Mouse (Mus musculus) gastrocnemius, adult 8-10 months (tissue): ENCODE data around the gene Cfap61. TPM values are rescaled to one million over a fixed set of nuclear protein-coding genes. Genes with fewer than 3 reads are reported as not detected.

Experiments used
- DNase-seq, 2 experiments: peaks; one replicate each; pipeline ENCODE4 v3.0.0; 2022; ENCODE audit warnings: low spot score in 2 of 2
- total RNA-seq, 4 experiments: library from RNA; stranded (reverse); gene quantifications; 2 replicates each; pipeline ENCODE4 v1.2.4; 2022

Gene Cfap61
- total RNA-seq, 4 experiments from 2014 or later: not detected

- DNase-seq: no peak
Observed at GRCm38 (mm10) chr2:145949475-145950068, 15.0 kb downstream of the Cfap61 start.

DNA sequence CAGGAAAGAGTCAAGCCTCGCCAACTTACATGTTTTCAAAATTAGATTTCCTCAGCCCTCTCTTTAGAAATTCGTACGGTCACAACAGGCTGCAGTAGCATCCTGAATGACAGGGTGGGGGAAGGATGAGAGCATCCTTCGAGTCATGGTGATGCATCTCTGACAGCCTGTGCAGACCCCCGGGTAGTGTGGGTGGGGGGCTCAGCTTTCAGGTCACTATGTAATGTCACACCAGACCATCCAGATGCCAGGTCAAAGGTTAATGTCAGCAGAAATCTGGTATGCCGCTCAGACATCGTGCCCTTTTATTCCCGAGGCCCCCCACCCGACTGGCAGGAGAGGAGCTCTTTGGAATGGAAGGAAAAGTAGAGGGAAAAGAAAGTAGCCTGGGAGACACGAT is 15.7 kb downstream of the Cfap61 start:
- no peak for DNase-seq

DNA sequence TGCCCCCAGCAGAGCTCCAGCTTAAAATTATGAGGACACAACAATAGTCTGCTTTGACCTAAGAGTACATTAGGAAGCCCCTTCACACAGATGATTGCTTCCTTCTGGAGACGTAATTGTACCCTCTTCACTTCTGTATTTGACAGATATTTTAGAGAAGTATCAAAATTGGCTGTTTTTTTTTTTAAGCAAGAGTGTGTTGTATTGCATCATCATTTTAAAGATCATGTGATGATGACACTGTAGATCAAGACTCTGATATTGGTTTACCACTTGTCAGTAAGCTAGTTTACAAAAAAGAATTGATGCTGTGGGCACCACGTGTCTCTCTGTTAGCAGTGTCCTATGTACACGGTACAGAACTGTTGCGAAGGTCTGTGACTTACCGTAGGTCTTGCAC is 18.1 kb downstream of the Cfap61 start:
- no peak for DNase-seq

- DNase-seq: no peak
Observed at GRCm38 (mm10) chr2:145955844-145956243, 21.3 kb downstream of the Cfap61 start.

- no peak for DNase-seq
Observed at GRCm38 (mm10) chr2:145956318-145956717, 21.7 kb downstream of the Cfap61 start.

GRCm38 (mm10) chr2:145957450-145957849 is 22.9 kb downstream of the Cfap61 start:
- DNase-seq: no peak

- no peak for DNase-seq
Observed at GRCm38 (mm10) chr2:145958097-145958496, 23.5 kb downstream of the Cfap61 start.

- no peak for DNase-seq
Observed at GRCm38 (mm10) chr2:145958551-145958950, 24.0 kb downstream of the Cfap61 start.

DNA sequence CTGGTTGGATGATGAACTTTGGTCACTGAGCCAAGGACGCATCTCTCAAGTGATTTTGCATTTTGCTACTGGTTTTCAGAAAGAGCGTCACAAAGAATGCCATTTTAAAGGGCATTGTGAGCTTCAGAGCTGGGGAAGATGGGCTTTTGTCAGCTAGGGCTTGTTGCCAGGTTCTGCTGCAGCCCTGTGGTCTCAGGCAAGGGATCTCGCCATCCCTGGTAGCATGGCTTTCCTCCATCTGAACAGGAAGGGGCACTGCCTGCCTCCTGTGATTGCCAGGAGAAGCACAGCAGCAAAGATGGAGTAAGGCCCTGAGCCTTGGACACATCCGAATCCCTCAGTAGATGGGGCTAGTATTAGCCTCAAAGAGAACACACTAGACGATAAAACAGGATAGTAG is 27.3 kb downstream of the Cfap61 start:
- DNase-seq: no peak

DNA sequence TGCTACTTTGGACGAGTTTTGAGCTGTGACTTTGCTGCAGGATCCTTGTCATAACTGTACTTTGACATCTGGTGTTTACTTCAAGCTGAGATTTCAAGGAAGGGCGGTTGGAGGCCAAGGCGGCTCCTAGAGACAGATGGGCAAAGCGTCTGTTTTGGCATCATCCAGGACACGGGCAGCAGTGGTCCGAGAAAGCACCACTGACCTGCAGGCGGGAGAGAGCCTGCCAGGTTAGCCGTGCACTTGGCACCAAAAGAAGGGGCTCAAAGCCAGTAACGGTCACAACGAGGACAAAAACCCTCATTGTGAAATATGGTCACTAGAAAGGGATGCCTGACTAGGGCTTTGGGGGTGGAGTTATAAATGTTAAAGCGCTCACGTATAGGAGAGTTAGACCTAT is 36.2 kb downstream of the Cfap61 start:
- no peak for DNase-seq

DNA sequence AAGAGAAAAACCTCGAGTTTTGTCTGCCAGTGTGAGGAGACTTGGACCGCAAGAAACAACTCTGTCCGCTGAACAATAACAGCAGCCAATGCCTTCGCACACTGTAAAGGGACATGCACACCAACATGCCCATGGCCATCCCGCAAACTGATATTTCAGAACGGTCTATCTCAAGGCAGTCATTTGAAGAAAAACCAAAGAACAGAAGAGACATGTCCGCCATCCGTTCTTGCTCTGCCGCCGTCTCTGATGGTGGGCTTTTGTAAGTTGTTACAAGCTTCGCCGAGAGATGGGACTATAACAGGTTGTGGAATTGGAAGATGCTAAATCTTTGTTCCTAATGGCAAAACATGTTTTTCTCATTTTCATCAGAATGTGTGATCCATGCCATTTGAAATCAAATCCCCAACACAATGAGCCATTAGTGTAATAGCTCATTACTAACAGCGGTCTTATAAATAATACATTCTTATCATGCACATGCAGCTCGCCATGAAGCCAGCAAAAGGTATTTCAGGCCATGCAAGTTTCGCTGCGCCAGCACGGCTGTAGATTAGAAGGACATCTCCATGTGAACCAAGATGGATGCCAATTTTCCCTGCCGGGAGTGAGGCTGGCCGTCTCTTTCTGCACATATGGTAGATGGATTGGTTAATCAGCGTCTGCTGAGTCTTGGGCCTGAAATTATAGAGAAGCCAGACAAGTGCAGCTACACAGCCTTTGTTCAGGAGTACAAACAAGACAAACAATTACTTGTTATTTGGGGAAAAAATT is 36.8 kb downstream of the Cfap61 start:
- no peak for DNase-seq

DNA sequence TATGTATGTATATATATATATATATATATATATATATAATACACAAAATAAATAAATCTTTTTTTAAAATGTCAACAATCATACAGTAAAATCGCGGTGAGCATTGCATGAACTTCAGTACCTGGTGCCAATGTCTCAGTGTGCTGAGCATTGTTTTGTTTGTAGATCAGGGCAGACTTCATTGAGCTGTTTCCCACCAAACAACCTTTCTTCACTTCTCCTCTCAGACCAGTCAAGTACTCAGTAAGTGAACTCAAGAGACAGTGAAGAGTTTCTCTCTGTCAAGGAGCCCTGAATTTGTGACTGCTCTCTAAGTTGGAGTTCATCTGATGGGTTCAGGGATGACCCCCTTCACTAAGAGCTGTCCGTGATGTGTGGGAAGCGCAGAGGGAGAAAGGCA is 38.0 kb downstream of the Cfap61 start:
- DNase-seq: no peak

DNA sequence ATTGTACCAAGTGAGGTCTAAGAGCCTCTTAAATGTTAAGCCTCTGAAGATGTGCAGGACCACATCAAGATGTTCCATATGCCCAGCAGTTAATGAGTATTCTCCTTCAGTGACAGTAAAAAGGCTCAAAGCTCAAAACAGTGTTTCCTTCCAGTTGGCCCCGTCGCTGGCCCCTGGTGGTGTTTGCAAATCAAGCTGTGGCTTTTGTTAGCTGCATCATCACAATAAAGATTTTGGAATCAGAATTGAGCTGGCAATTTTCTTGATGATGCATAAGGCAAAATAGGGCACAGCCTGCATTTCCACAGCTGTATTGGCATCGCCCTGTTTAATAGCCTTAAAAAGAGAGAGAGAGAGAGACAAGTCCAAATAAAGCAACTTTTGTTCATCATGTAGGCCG is 45.0 kb downstream of the Cfap61 start:
- DNase-seq: no peak

DNA sequence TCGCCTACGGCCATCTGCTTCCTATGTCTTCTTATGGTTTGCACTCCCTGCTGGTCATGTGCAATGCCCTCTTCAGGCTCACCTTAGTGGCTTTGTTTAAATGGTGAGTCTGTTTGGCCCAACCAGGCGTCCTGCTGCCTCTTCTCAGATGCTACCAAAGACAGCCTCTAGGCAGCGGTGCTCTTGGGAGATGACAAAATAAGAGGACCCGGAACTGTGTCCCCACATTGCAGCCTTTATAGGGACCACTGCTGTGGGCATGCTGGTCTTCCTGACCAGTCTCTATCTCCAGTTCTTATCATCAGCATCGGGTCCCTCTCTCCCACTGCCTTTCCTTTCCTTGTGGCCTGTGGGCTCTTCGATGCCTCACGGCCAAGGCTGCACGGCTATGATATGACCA is 46.3 kb downstream of the Cfap61 start:
- no peak for DNase-seq

DNA sequence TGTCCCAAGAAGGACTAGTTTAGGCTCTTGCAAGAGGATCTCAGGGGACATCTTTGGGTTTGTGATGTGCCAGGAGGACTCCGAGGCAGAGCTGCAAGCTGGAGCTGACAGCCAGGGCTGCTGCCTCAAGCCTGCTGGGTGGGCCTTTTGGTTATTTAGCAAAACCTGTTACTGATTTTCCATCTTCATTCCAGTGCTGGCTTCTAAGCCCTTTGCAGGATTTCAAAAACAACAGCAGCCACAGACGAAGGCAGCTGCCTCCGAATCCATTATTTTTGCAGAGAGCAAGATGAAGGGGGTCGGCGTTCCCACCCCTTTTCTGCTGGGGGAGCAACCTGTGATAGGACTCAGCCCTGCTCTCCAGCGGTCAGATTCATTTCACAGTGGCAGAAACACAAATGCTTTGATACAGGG is 47.1 kb downstream of the Cfap61 start:
- no peak for DNase-seq

DNA sequence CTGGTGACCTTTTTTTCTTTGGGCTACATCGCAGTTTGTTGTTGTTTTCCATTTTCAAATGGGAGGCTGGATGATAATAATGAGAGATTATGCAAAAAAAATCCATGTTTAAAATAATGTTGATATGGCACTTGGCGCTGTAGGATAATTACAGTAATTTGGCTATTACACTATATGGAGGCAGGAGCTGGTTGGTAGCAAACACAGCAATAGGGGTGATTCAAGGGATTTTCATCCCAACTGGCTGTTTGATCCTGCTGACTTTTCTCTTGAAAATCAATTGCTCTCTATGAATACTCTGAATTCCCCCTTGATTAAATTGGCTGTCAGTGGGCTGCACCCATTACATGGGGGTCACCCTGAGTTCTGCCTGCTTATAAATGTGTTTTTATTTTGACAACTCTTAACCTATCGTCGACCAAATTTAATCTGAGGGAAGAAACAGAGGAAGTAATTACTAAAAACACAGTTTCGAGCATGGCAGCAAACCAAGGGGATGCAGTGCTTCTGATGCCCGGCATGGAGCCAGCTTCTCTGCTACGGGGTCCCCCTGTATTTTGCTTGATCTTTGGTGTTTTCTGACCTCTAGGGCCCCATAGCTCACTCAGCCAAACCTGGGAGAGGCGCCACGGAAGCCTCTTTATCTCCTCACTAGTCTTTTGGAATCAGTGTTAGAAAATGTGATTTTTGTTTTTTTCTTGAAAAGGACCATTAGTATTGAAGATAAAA is 47.9 kb downstream of the Cfap61 start:
- DNase-seq: no peak

DNA sequence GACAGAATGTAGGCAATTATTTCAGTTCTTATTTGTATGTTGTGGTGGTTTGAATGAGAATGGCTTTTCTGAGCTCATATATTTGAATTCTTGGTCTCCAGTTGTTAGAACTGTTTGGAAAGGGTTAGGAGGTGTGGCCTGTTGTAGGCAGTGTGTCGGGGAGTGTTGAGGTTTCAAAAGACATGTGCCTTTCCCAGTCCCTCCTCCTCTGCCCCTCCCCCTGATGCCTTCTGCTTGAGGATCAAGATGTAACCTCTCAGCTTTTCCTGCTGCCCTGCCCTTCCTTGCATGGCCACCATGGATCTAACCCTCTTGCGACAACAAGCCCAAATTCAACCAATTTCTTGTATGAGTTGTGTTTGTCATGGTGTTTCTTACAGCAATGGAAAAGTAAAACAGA is 53.2 kb downstream of the Cfap61 start:
- DNase-seq: no peak

DNA sequence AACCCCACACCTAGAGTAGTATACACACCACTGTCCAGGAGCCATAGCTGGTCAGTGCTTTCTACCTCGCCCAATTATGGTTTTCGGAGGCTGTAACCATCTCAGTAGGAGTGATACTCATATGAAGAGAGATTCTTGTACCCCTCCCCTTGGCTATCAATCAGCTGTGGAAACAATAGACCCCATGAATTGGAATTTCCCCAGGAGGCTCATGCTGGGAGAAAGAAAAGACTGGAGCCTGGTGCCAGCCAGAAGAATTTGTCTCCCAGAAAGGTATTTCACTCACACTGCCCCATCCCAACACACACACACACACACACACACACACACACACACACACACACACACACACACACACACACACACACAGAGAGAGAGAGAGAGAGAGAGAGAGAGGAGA is 55.9 kb downstream of the Cfap61 start:
- DNase-seq: no peak

- DNase-seq: no peak
Observed at GRCm38 (mm10) chr2:145996472-145996871, 61.9 kb downstream of the Cfap61 start.

- DNase-seq: no peak
Observed at GRCm38 (mm10) chr2:145997956-145998525, 63.5 kb downstream of the Cfap61 start.

DNA sequence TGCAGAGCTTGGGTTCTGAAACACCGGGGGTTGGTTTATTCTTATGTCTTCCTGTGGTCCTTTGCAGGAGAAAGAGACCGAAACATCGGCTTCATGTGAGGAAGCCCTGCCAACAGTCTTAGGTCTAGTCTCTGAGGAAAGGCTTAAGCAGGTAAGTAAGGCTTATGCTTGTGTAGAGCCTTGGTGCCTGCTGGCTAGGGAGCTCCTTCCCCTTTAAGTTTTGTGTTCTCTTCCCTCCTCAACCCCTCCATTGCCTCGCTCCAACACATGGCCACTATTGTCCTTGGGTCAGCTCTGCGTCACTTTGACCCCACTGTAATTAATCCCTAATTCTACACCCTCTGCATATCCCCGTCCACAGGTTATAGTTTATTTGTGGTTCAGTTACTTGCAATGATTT is 74.2 kb downstream of the Cfap61 start:
- no peak for DNase-seq
